ENCODE assay signal across 9 mouse cellular contexts in the genomic region with DNA sequence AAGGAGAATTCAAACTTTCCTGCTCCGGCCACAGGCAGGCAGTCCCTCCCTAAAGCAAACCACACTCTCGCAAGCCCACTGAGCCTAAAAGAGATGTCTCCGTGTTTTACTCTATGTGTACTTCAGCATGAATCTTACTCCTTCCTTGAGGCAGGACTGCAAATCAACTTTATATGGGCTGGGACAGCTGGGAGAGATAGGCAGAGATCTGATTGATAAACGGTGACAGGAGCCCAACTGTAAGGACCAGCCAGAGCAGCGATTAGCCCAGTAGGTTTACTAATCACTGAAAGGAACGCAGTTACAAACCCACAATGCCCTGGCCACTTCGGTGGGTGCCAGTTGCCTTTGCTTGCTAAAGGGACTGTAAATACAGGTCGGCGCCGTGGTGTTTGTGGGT. TPM values are rescaled to one million over a fixed set of nuclear protein-coding genes. Genes with fewer than 3 reads are reported as not detected.
DNase-seq lines count a peak whose midpoint lies in the region; ATAC-seq lines count a peak whose summit lies in the region.
"Had no signal": no experiment of that assay in that cellular context is flagged by ENCODE, and none has a peak within 500 bp of the region (broad histone marks: within the 10 kb centered on the region; RNA-seq: fewer than 3 reads in every experiment).

No protein-coding gene starts in this region.

- no peak for DNase-seq in heart, adult 9 months (ENCODE audit: low spot score in 2 of 2)
- DNase-seq in MEL-GATA-1-ER (ENCODE audit: extremely low read depth, low read depth) = peak; percentile 20
- DNase-seq in left cerebral cortex, postnatal 4 days = no peak
- no peak for DNase-seq in layer of hippocampus, postnatal 14 days (ENCODE audit: low spot score in 2 of 2)
- no peak for DNase-seq in ovary, adult 18-20 months (ENCODE audit: low spot score)

- no peak for ATAC-seq in heart, embryonic 12.5 days (ENCODE audit: insufficient number of reproducible peaks, low FRiP score)
- ATAC-seq in hindbrain, embryonic 15.5 days (ENCODE audit: low FRiP score, low read depth) = no peak
- no peak for ATAC-seq in midbrain, embryonic 12.5 days (ENCODE audit: low FRiP score, low read depth)

- intact Hi-C loops in left cerebral cortex, postnatal 4 days (cut with DNase I) = no loop called here

- H3K4me2 ChIP-seq in heart, embryonic 12.5 days = peak overlapping the region; percentile 73
- H3K4me2 ChIP-seq in hindbrain, embryonic 15.5 days = peak overlapping the region; percentile 33
- peak overlapping the region; percentile 44 for H3K4me2 ChIP-seq in midbrain, embryonic 12.5 days (replicated peaks)

- 19% methylated on average over 10 of the region's 10 CpGs for WGBS in heart, embryonic 12.5 days
- WGBS in hindbrain, embryonic 15.5 days = 42% methylated on average over 10 of the region's 10 CpGs
- 40% methylated on average over 10 of the region's 10 CpGs for WGBS in midbrain, embryonic 12.5 days

- peak overlapping the region; percentile 59; the same call in 1 of the 2 replicates for H3K9ac ChIP-seq in heart, embryonic 12.5 days
- no peak overlapping the region for H3K9ac ChIP-seq in hindbrain, embryonic 15.5 days
- 0 out of 2 replicates have a peak overlapping the region, but pooled peaks have one; percentile 2 for H3K9ac ChIP-seq in midbrain, embryonic 12.5 days (replicated peaks)

- no peak overlapping the region for H3K27ac ChIP-seq in heart, embryonic 12.5 days (ENCODE audit: poor library complexity, severe bottlenecking)
- no peak overlapping the region for H3K27ac ChIP-seq in hindbrain, embryonic 15.5 days (replicated peaks)
- H3K27ac ChIP-seq in midbrain, embryonic 12.5 days (replicated peaks) = no peak overlapping the region

- peaks cover 10% of the 10 kb centered on the region; the same call in 1 of the 2 replicates for H3K27me3 ChIP-seq in heart, embryonic 12.5 days (replicated peaks)
- H3K27me3 ChIP-seq in hindbrain, embryonic 15.5 days = 0 out of 2 replicates have a peak, but pooled peaks cover 2% of the 10 kb centered on the region
- 0 out of 2 replicates have a peak, but pooled peaks cover 3% of the 10 kb centered on the region for H3K27me3 ChIP-seq in midbrain, embryonic 12.5 days

- H3K4me3 ChIP-seq in heart, embryonic 12.5 days = peak overlapping the region; percentile 43
- no peak overlapping the region for H3K4me3 ChIP-seq in hindbrain, embryonic 15.5 days
- peak overlapping the region; percentile 23 for H3K4me3 ChIP-seq in midbrain, embryonic 12.5 days

- H3K36me3 ChIP-seq in heart, embryonic 12.5 days = no peaks in the 10 kb centered on the region
- no peaks in the 10 kb centered on the region for H3K36me3 ChIP-seq in hindbrain, embryonic 15.5 days
- no peaks in the 10 kb centered on the region for H3K36me3 ChIP-seq in midbrain, embryonic 12.5 days
- H3K36me3 ChIP-seq: G1E had no signal

- no peaks in the 10 kb centered on the region; the same call in 1 of the 2 replicates for H3K4me1 ChIP-seq in heart, embryonic 12.5 days (replicated peaks)
- H3K4me1 ChIP-seq in hindbrain, embryonic 15.5 days (replicated peaks) = peaks cover 7% of the 10 kb centered on the region; the same call in 1 of the 2 replicates
- 0 out of 2 replicates have a peak, but pooled peaks cover 6% of the 10 kb centered on the region for H3K4me1 ChIP-seq in midbrain, embryonic 12.5 days

- 0 out of 2 replicates have a peak, but pooled peaks cover 4% of the 10 kb centered on the region for H3K9me3 ChIP-seq in heart, embryonic 12.5 days (replicated peaks)
- H3K9me3 ChIP-seq in hindbrain, embryonic 15.5 days = no peaks in the 10 kb centered on the region
- no peaks in the 10 kb centered on the region for H3K9me3 ChIP-seq in midbrain, embryonic 12.5 days
- H3K9me3 ChIP-seq: G1E had no signal

RNA-seq across cellular contexts. Expression of gene Cldn14, which starts 35.5 kb away (rescaled TPM):
- polyA plus RNA-seq in heart, embryonic 12.5 days (2016; fragmentation: Nextera tagmentation; extraction: Ambion mirVana) = not detected in 2 replicates
- polyA plus RNA-seq in hindbrain, embryonic 15.5 days (2015; fragmentation: Nextera tagmentation; extraction: Ambion mirVana) = not detected in 2 replicates
- not detected in 2 replicates for polyA plus RNA-seq in midbrain, embryonic 12.5 days (2016; fragmentation: Nextera tagmentation; extraction: Ambion mirVana)
- not detected for total RNA-seq in left cerebral cortex, postnatal 4 days (2021)
- total RNA-seq in layer of hippocampus, postnatal 14 days (2021) = 1 to 10 TPM; 3.1 to 3.8 TPM
- total RNA-seq: G1E had no signal
- polyA plus RNA-seq: G1E had no signal
